ENCODE assay signal across 9 mouse cellular contexts in the genomic region with DNA sequence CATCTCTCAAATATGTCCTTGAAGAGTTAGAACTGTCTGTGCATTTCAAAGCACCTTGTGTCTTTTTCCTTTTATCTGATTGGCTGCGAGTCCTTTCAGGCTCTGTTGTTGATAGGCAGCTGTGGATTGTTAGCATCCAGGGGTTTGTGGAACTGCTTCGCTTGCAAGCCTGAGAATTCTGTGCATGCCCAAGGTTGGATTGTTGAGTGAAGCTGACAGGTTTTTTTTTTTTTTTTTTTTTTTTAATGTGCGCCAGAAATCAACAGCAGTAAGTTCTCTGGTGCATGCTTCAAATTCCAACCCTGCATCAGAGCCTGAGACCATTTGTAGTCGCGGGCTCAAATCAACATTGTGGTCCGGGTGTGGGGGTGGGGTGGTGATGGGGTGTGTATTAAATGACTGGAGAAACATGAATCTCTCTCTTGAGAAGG.
DNase-seq lines count a peak whose midpoint lies in the region; ATAC-seq lines count a peak whose summit lies in the region.
"Had no signal": no experiment of that assay in that cellular context is flagged by ENCODE, and none has a peak within 500 bp of the region (broad histone marks: within the 10 kb centered on the region; RNA-seq: fewer than 3 reads in every experiment).

No protein-coding gene starts in this region.

- no peak overlapping the region for H3K4me3 ChIP-seq in liver, embryonic 11.5 days (ENCODE audit: low read depth, low read length)
- no peak overlapping the region for H3K4me3 ChIP-seq in hindbrain, embryonic 12.5 days
- no peak overlapping the region for H3K4me3 ChIP-seq in liver, embryonic 12.5 days

- H3K27me3 ChIP-seq in liver, embryonic 11.5 days (replicated peaks; ENCODE audit: control insufficient read depth, insufficient read depth, low read length), result no peaks in the 10 kb centered on the region
- H3K27me3 ChIP-seq in hindbrain, embryonic 12.5 days, result peaks cover 6% of the 10 kb centered on the region; the same call in 1 of the 2 replicates
- H3K27me3 ChIP-seq in liver, embryonic 12.5 days (replicated peaks), result no peaks in the 10 kb centered on the region; the same call in 1 of the 2 replicates
- H3K27me3 ChIP-seq: CH12.LX had no signal

- H3K4me1 ChIP-seq in liver, embryonic 11.5 days (replicated peaks; ENCODE audit: control insufficient read depth, insufficient read depth, low read length), result peaks cover 2% of the 10 kb centered on the region; the same call in 1 of the 2 replicates
- peaks cover 10% of the 10 kb centered on the region for H3K4me1 ChIP-seq in hindbrain, embryonic 12.5 days
- peaks cover 14% of the 10 kb centered on the region for H3K4me1 ChIP-seq in liver, embryonic 12.5 days

- no peaks in the 10 kb centered on the region for H3K36me3 ChIP-seq in liver, embryonic 11.5 days (ENCODE audit: control insufficient read depth, insufficient read depth, low read length)
- H3K36me3 ChIP-seq in hindbrain, embryonic 12.5 days, result no peaks in the 10 kb centered on the region
- no peaks in the 10 kb centered on the region for H3K36me3 ChIP-seq in liver, embryonic 12.5 days

- H3K27ac ChIP-seq in liver, embryonic 11.5 days (ENCODE audit: low read depth, low read length), result no peak overlapping the region
- no peak overlapping the region for H3K27ac ChIP-seq in hindbrain, embryonic 12.5 days
- H3K27ac ChIP-seq in liver, embryonic 12.5 days, result no peak overlapping the region

- WGBS in liver, embryonic 11.5 days, result 38% methylated on average over 6 of the region's 6 CpGs
- WGBS in hindbrain, embryonic 12.5 days, result 35% methylated on average over 6 of the region's 6 CpGs
- 40% methylated on average over 6 of the region's 6 CpGs for WGBS in liver, embryonic 12.5 days (ENCODE audit: insufficient replicate concordance)

- H3K4me2 ChIP-seq in liver, embryonic 11.5 days, result peak overlapping the region; percentile 76
- H3K4me2 ChIP-seq in hindbrain, embryonic 12.5 days (replicated peaks), result peak overlapping the region; percentile 74
- H3K4me2 ChIP-seq in liver, embryonic 12.5 days, result peak overlapping the region; percentile 74

- ATAC-seq in liver, embryonic 11.5 days (replicated peaks; ENCODE audit: low FRiP score), result no peak
- no peak for ATAC-seq in hindbrain, embryonic 12.5 days (ENCODE audit: low FRiP score)
- no peak for ATAC-seq in liver, embryonic 12.5 days
- ATAC-seq in megakaryocyte, adult 5-6 weeks (ENCODE audit: poor library complexity, severe bottlenecking), result no peak

- no peaks in the 10 kb centered on the region for H3K9me3 ChIP-seq in liver, embryonic 11.5 days (ENCODE audit: control insufficient read depth, low read length)
- no peaks in the 10 kb centered on the region for H3K9me3 ChIP-seq in hindbrain, embryonic 12.5 days (replicated peaks)
- H3K9me3 ChIP-seq in liver, embryonic 12.5 days (replicated peaks), result no peaks in the 10 kb centered on the region

- H3K9ac ChIP-seq in liver, embryonic 11.5 days (ENCODE audit: low read depth, low read length), result no peak overlapping the region
- H3K9ac ChIP-seq in hindbrain, embryonic 12.5 days, result no peak overlapping the region
- H3K9ac ChIP-seq in liver, embryonic 12.5 days, result no peak overlapping the region

- DNase-seq in liver, embryonic 11.5 days (ENCODE audit: low spot score), result no peak
- DNase-seq in liver, result no peak
- peak; percentile 56 for DNase-seq in retina, postnatal 1 day
- no peak for DNase-seq in frontal cortex, postnatal 25 days (ENCODE audit: low spot score in 2 of 2)
- DNase-seq in layer of hippocampus, adult 9-11 months, result no peak
